Mouse (Mus musculus): ENCODE results near the gene 4921524J17Rik. TPM values are rescaled to one million over a fixed set of nuclear protein-coding genes. Genes with fewer than 3 reads are reported as not detected.

The 4921524J17Rik gene
- polyA plus RNA-seq, 1 experiment: 2.7 TPM

GRCm38 (mm10) chr8:85452328-85452727, 19.7 kb upstream of the 4921524J17Rik start:
- TF ChIP-seq GATA1 (IDR thresholded peaks at IDR 0.05; ENCODE audit: low read length): no peak
- TF ChIP-seq TAL1 (IDR thresholded peaks at IDR 0.05; ENCODE audit: low read length): no peak
- Histone ChIP-seq H3K27me3 (ENCODE audit: control insufficient read depth) (no peaks in the 10 kb centered on the region), H3K4me1 (ENCODE audit: control insufficient read depth) (peaks cover 3% of the 10 kb centered on the region), H3K36me3 (ENCODE audit: control insufficient read depth) (no peaks in the 10 kb centered on the region), H3K4me3 (replicated peaks) (no peak overlapping the region), H3K9me3 (ENCODE audit: control insufficient read depth, low read length) (no peaks in the 10 kb centered on the region)

GRCm38 (mm10) chr8:85450335-85450734, 17.7 kb upstream of the 4921524J17Rik start:
- Histone ChIP-seq H3K9me3 (ENCODE audit: control insufficient read depth, low read length) (no peaks in the 10 kb centered on the region), H3K27me3 (ENCODE audit: control insufficient read depth) (no peaks in the 10 kb centered on the region), H3K4me1 (ENCODE audit: control insufficient read depth) (peaks cover 2% of the 10 kb centered on the region; the same call in 1 of the 2 replicates), H3K4me3 (replicated peaks) (no peak overlapping the region), H3K36me3 (ENCODE audit: control insufficient read depth) (no peaks in the 10 kb centered on the region)
- TF ChIP-seq GATA1 (IDR thresholded peaks at IDR 0.05; ENCODE audit: low read length): no peak
- no peak for TF ChIP-seq TAL1 (IDR thresholded peaks at IDR 0.05; ENCODE audit: low read length)

- no peak overlapping the region for H3K4me3 ChIP-seq (replicated peaks)
Observed at GRCm38 (mm10) chr8:85445936-85446685, 13.5 kb upstream of the 4921524J17Rik start.

GRCm38 (mm10) chr8:85444092-85444491, 11.5 kb upstream of the 4921524J17Rik start:
- H3K4me1 ChIP-seq (ENCODE audit: control insufficient read depth): no peaks in the 10 kb centered on the region
- H3K36me3 ChIP-seq (ENCODE audit: control insufficient read depth): no peaks in the 10 kb centered on the region
- no peaks in the 10 kb centered on the region for H3K27me3 ChIP-seq (ENCODE audit: control insufficient read depth)
- no peaks in the 10 kb centered on the region for H3K9me3 ChIP-seq (ENCODE audit: control insufficient read depth, low read length)
- TF ChIP-seq GATA1 (IDR thresholded peaks at IDR 0.05; ENCODE audit: low read length) (no peak), TAL1 (IDR thresholded peaks at IDR 0.05; ENCODE audit: low read length) (no peak)
- H3K4me3 ChIP-seq (replicated peaks): no peak overlapping the region

More at GRCm38 (mm10) chr8:85445936-85446685, 13.5 kb upstream of the 4921524J17Rik start:
- Histone ChIP-seq H3K36me3 (ENCODE audit: control insufficient read depth) (no peaks in the 10 kb centered on the region), H3K4me1 (ENCODE audit: control insufficient read depth) (no peaks in the 10 kb centered on the region), H3K9me3 (ENCODE audit: control insufficient read depth, low read length) (no peaks in the 10 kb centered on the region), H3K27me3 (ENCODE audit: control insufficient read depth) (no peaks in the 10 kb centered on the region)
- TF ChIP-seq TAL1 (IDR thresholded peaks at IDR 0.05; ENCODE audit: low read length): no peak
- no peak for TF ChIP-seq GATA1 (IDR thresholded peaks at IDR 0.05; ENCODE audit: low read length)

GRCm38 (mm10) chr8:85441564-85441963, 8.9 kb upstream of the 4921524J17Rik start:
- H3K9me3 ChIP-seq (ENCODE audit: control insufficient read depth, low read length): no peaks in the 10 kb centered on the region
- H3K4me1 ChIP-seq (ENCODE audit: control insufficient read depth): no peaks in the 10 kb centered on the region
- no peaks in the 10 kb centered on the region for H3K36me3 ChIP-seq (ENCODE audit: control insufficient read depth)
- no peak for TF ChIP-seq TAL1 (IDR thresholded peaks at IDR 0.05; ENCODE audit: low read length)
- no peak for TF ChIP-seq GATA1 (IDR thresholded peaks at IDR 0.05; ENCODE audit: low read length)
- H3K27me3 ChIP-seq (ENCODE audit: control insufficient read depth): no peaks in the 10 kb centered on the region
- no peak overlapping the region for H3K4me3 ChIP-seq (replicated peaks)

- H3K4me3 ChIP-seq (replicated peaks): no peak overlapping the region
- peaks cover 27% of the 10 kb centered on the region for H3K4me1 ChIP-seq (ENCODE audit: control insufficient read depth)
- H3K27me3 ChIP-seq (ENCODE audit: control insufficient read depth): no peaks in the 10 kb centered on the region
- H3K36me3 ChIP-seq (ENCODE audit: control insufficient read depth): no peaks in the 10 kb centered on the region
- TF ChIP-seq TAL1 (IDR thresholded peaks at IDR 0.05; ENCODE audit: low read length) (no peak), GATA1 (IDR thresholded peaks at IDR 0.05; ENCODE audit: low read length) (no peak)
- H3K9me3 ChIP-seq (ENCODE audit: control insufficient read depth, low read length): no peaks in the 10 kb centered on the region
Observed at GRCm38 (mm10) chr8:85435736-85436135, 3.1 kb upstream of the 4921524J17Rik start.

- no peak for TF ChIP-seq GATA1 (IDR thresholded peaks at IDR 0.05; ENCODE audit: low read length)
- no peak for TF ChIP-seq TAL1 (IDR thresholded peaks at IDR 0.05; ENCODE audit: low read length)
- Histone ChIP-seq H3K4me3 (replicated peaks) (no peak overlapping the region), H3K4me1 (ENCODE audit: control insufficient read depth) (peaks cover 33% of the 10 kb centered on the region), H3K36me3 (ENCODE audit: control insufficient read depth) (no peaks in the 10 kb centered on the region), H3K27me3 (ENCODE audit: control insufficient read depth) (no peaks in the 10 kb centered on the region), H3K9me3 (ENCODE audit: control insufficient read depth, low read length) (no peaks in the 10 kb centered on the region)
Observed at GRCm38 (mm10) chr8:85434817-85435216, 2.2 kb upstream of the 4921524J17Rik start.

- Histone ChIP-seq H3K4me3 (replicated peaks) (peak overlapping the region; percentile 93), H3K36me3 (ENCODE audit: control insufficient read depth) (no peaks in the 10 kb centered on the region), H3K4me1 (ENCODE audit: control insufficient read depth) (peaks cover 45% of the 10 kb centered on the region), H3K9me3 (ENCODE audit: control insufficient read depth, low read length) (no peaks in the 10 kb centered on the region), H3K27me3 (ENCODE audit: control insufficient read depth) (no peaks in the 10 kb centered on the region)
- TF ChIP-seq TAL1 (IDR thresholded peaks at IDR 0.05; ENCODE audit: low read length): no peak
- TF ChIP-seq GATA1 (IDR thresholded peaks at IDR 0.05; ENCODE audit: low read length): no peak
Observed at GRCm38 (mm10) chr8:85433017-85433393, 372 bp upstream of the 4921524J17Rik start.

GRCm38 (mm10) chr8:85431281-85432167, 1.1 kb downstream of the 4921524J17Rik start:
- TF ChIP-seq TAL1 (IDR thresholded peaks at IDR 0.05; ENCODE audit: low read length) (no peak), GATA1 (IDR thresholded peaks at IDR 0.05; ENCODE audit: low read length) (no peak)
- Histone ChIP-seq H3K4me3 (replicated peaks) (peak overlapping the region; percentile 93), H3K36me3 (ENCODE audit: control insufficient read depth) (no peaks in the 10 kb centered on the region), H3K4me1 (ENCODE audit: control insufficient read depth) (peaks cover 56% of the 10 kb centered on the region), H3K9me3 (ENCODE audit: control insufficient read depth, low read length) (no peaks in the 10 kb centered on the region), H3K27me3 (ENCODE audit: control insufficient read depth) (no peaks in the 10 kb centered on the region)
